Mouse (Mus musculus): ENCODE measurements at regions not wholly inside any gene's neighbourhood (a gene's known extent, or its start where the extent isn't known, plus 50 kb on each side); places are given as distances from the start of the nearest gene placed in this dataset.

- TF ChIP-seq CTCF (IDR thresholded peaks at IDR 0.05; ENCODE audit: extremely low read depth, insufficient read length, insufficient replicate concordance, low read depth, low read length) (no peak), POLR2A (IDR thresholded peaks at IDR 0.05; ENCODE audit: low read depth, low read length) (no peak)
- Histone ChIP-seq H3K27me3 (ENCODE audit: control insufficient read depth, insufficient read depth, low read length) (no peaks in the 10 kb centered on the region), H3K4me1 (ENCODE audit: control insufficient read depth, insufficient read depth, insufficient read length, low read length) (no peaks in the 10 kb centered on the region), H3K27ac (ENCODE audit: insufficient read depth, low read depth, low read length) (no peak overlapping the region), H3K36me3 (ENCODE audit: control insufficient read depth, insufficient read depth, low read length) (no peaks in the 10 kb centered on the region), H3K4me3 (ENCODE audit: low read depth, low read length) (no peak overlapping the region)
- WGBS = 92% methylated on average over 2 of the region's 2 CpGs
Measured at GRCm38 (mm10) chr2:21976831-21977230, 250.5 kb upstream of the Myo3a start.

GRCm38 (mm10) chr2:21980177-21980576, 247.1 kb upstream of the Myo3a start:
- Histone ChIP-seq H3K4me3 (ENCODE audit: low read depth, low read length) (no peak overlapping the region), H3K36me3 (ENCODE audit: control insufficient read depth, insufficient read depth, low read length) (no peaks in the 10 kb centered on the region), H3K27me3 (ENCODE audit: control insufficient read depth, insufficient read depth, low read length) (no peaks in the 10 kb centered on the region), H3K4me1 (ENCODE audit: control insufficient read depth, insufficient read depth, insufficient read length, low read length) (no peaks in the 10 kb centered on the region), H3K27ac (ENCODE audit: insufficient read depth, low read depth, low read length) (no peak overlapping the region)
- 88% methylated on average over 9 of the region's 9 CpGs for WGBS
- TF ChIP-seq POLR2A (IDR thresholded peaks at IDR 0.05; ENCODE audit: low read depth, low read length) (no peak), CTCF (IDR thresholded peaks at IDR 0.05; ENCODE audit: extremely low read depth, insufficient read length, insufficient replicate concordance, low read depth, low read length) (no peak)

GRCm38 (mm10) chr2:22024438-22024837, 202.9 kb upstream of the Myo3a start:
- no peaks in the 10 kb centered on the region for H3K36me3 ChIP-seq (ENCODE audit: control insufficient read depth, insufficient read depth, low read length)
- 62% methylated on average over 2 of the region's 2 CpGs for WGBS
- TF ChIP-seq CTCF (IDR thresholded peaks at IDR 0.05; ENCODE audit: extremely low read depth, insufficient read length, insufficient replicate concordance, low read depth, low read length) (no peak), POLR2A (IDR thresholded peaks at IDR 0.05; ENCODE audit: low read depth, low read length) (no peak)

GRCm38 (mm10) chr2:22026794-22027193, 200.5 kb upstream of the Myo3a start:
- H3K27me3 ChIP-seq (ENCODE audit: control insufficient read depth, insufficient read depth, low read length) = no peaks in the 10 kb centered on the region
- H3K36me3 ChIP-seq (ENCODE audit: control insufficient read depth, insufficient read depth, low read length) = no peaks in the 10 kb centered on the region
- 95% methylated on average over 1 of the region's 1 CpGs for WGBS
- no peak overlapping the region for H3K27ac ChIP-seq (ENCODE audit: insufficient read depth, low read depth, low read length)
- no peaks in the 10 kb centered on the region for H3K4me1 ChIP-seq (ENCODE audit: control insufficient read depth, insufficient read depth, insufficient read length, low read length)
- H3K4me3 ChIP-seq (ENCODE audit: low read depth, low read length) = no peak overlapping the region
- TF ChIP-seq CTCF (IDR thresholded peaks at IDR 0.05; ENCODE audit: extremely low read depth, insufficient read length, insufficient replicate concordance, low read depth, low read length) = no peak
- TF ChIP-seq POLR2A (IDR thresholded peaks at IDR 0.05; ENCODE audit: low read depth, low read length) = no peak

More at GRCm38 (mm10) chr2:22024438-22024837, 202.9 kb upstream of the Myo3a start:
- H3K4me1 ChIP-seq (ENCODE audit: control insufficient read depth, insufficient read depth, insufficient read length, low read length) = no peaks in the 10 kb centered on the region
- no peak overlapping the region for H3K27ac ChIP-seq (ENCODE audit: insufficient read depth, low read depth, low read length)
- no peak overlapping the region for H3K4me3 ChIP-seq (ENCODE audit: low read depth, low read length)
- H3K27me3 ChIP-seq (ENCODE audit: control insufficient read depth, insufficient read depth, low read length) = no peaks in the 10 kb centered on the region

GRCm38 (mm10) chr2:22028569-22028968, 198.7 kb upstream of the Myo3a start:
- Histone ChIP-seq H3K27ac (ENCODE audit: insufficient read depth, low read depth, low read length) (no peak overlapping the region), H3K36me3 (ENCODE audit: control insufficient read depth, insufficient read depth, low read length) (no peaks in the 10 kb centered on the region), H3K4me3 (ENCODE audit: low read depth, low read length) (no peak overlapping the region), H3K4me1 (ENCODE audit: control insufficient read depth, insufficient read depth, insufficient read length, low read length) (no peaks in the 10 kb centered on the region), H3K27me3 (ENCODE audit: control insufficient read depth, insufficient read depth, low read length) (no peaks in the 10 kb centered on the region)
- TF ChIP-seq CTCF (IDR thresholded peaks at IDR 0.05; ENCODE audit: extremely low read depth, insufficient read length, insufficient replicate concordance, low read depth, low read length) (no peak), POLR2A (IDR thresholded peaks at IDR 0.05; ENCODE audit: low read depth, low read length) (no peak)
- 55% methylated on average over 1 of the region's 1 CpGs for WGBS

GRCm38 (mm10) chr2:22029022-22029803, 198.1 kb upstream of the Myo3a start:
- H3K4me1 ChIP-seq (ENCODE audit: control insufficient read depth, insufficient read depth, insufficient read length, low read length) = no peaks in the 10 kb centered on the region
- H3K36me3 ChIP-seq (ENCODE audit: control insufficient read depth, insufficient read depth, low read length) = no peaks in the 10 kb centered on the region
- WGBS = 79% methylated on average over 8 of the region's 8 CpGs
- no peak overlapping the region for H3K4me3 ChIP-seq (ENCODE audit: low read depth, low read length)
- H3K27ac ChIP-seq (ENCODE audit: insufficient read depth, low read depth, low read length) = no peak overlapping the region
- no peak for TF ChIP-seq CTCF (IDR thresholded peaks at IDR 0.05; ENCODE audit: extremely low read depth, insufficient read length, insufficient replicate concordance, low read depth, low read length)
- no peak for TF ChIP-seq POLR2A (IDR thresholded peaks at IDR 0.05; ENCODE audit: low read depth, low read length)
- H3K27me3 ChIP-seq (ENCODE audit: control insufficient read depth, insufficient read depth, low read length) = no peaks in the 10 kb centered on the region

- Histone ChIP-seq H3K4me3 (ENCODE audit: low read depth, low read length) (no peak overlapping the region), H3K36me3 (ENCODE audit: control insufficient read depth, insufficient read depth, low read length) (no peaks in the 10 kb centered on the region), H3K27ac (ENCODE audit: insufficient read depth, low read depth, low read length) (no peak overlapping the region), H3K4me1 (ENCODE audit: control insufficient read depth, insufficient read depth, insufficient read length, low read length) (no peaks in the 10 kb centered on the region), H3K27me3 (ENCODE audit: control insufficient read depth, insufficient read depth, low read length) (no peaks in the 10 kb centered on the region)
- WGBS = 89% methylated on average over 5 of the region's 5 CpGs
- TF ChIP-seq POLR2A (IDR thresholded peaks at IDR 0.05; ENCODE audit: low read depth, low read length) = no peak
- no peak for TF ChIP-seq CTCF (IDR thresholded peaks at IDR 0.05; ENCODE audit: extremely low read depth, insufficient read length, insufficient replicate concordance, low read depth, low read length)
Measured at GRCm38 (mm10) chr2:22029804-22030194, 197.5 kb upstream of the Myo3a start.
